Mouse (Mus musculus): ENCODE measurements around the gene Crebrf.

Crebrf gene

GRCm38 (mm10) chr17:26826131-26826530 is 110.7 kb downstream of the Crebrf start:
- DNase-seq (ENCODE audit: low read depth): no peak
